Mouse (Mus musculus) adrenal gland, postnatal 14 days (tissue): ENCODE results near the gene Stxbp4. TPM values are rescaled to one million over a fixed set of nuclear protein-coding genes. Genes with fewer than 3 reads are reported as not detected.

ENCODE experiments used
- DNase-seq: peaks from one replicate; pipeline ENCODE4 v3.0.0; 2021; ENCODE audit warnings: mixed read lengths
- total RNA-seq: library from RNA; stranded (reverse); gene quantifications from 2 replicates; pipeline ENCODE4 v1.2.3, GENCODE M21; 2021

Stxbp4 gene
- total RNA-seq, 1 experiment from 2014 or later: 8.7 TPM

DNA sequence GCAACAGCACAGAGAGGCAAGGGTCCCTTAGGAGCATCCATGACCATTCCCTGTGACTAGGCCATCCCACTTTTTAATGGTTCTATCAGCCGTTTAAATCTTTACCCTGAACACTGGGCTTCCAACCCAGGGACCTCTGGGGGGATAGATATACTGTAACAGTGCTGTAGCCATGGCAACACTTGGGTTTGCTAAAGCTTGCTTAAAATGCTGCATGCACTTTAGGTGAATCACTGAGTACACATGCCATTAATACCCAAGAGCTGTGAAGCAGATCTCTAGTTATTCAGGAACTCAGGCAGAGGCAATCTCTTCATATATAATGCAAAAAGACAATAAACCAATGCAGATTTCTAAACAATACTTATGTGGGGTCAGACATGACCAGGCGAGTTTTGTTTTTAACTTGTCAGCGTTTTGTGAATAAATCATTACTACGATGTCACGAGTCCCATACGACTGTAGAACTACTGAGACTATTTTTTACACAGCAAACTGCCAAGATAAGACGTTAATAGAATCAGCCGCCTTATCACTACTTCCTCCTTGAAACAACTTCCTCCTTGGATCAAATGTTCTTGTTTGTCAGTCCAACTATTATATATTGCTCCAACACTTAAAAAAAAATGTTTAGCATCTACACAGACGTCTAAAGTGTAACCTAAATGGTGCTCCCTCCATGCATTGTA is 79.4 kb downstream of the Stxbp4 start:
- no peak for DNase-seq

DNA sequence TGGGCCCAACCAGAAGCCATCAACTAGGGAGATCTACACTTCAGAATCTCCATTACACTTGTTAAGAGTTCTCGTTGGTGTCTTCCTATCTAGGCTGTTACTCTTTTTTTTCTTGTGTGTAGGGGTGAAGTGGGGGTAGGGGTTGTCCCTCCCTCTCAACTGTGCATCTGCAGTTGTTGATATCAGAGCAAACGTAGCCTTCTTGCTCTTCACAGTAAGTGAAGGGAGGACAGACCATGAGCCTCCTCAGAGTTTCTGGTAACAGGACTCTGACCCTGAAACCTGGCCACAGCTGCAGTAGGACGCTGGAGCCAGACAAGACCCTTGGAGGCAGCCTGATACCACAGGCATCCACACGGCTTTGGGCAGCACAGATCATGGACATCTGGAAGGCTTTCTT is 81.4 kb downstream of the Stxbp4 start:
- no peak for DNase-seq

DNA sequence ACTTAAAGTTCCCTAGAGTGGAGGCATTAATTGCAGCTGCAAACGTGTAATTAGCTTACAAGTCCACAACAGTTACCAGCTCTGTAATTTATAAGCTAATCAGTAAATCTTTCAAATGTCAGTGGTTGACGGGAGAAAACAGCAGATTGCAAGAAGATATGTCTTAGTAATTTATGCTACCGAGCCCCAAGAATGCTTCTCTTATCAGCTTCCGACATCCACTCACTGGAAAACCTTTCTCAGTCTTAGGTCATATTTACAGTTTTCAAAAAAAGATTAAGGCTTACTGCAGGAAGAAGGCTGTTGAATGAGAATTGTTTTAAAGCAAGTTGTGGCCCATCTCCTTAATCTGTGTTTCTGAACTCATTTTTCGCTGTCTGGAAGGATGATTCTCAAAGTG is 83.9 kb downstream of the Stxbp4 start:
- DNase-seq: no peak

DNA sequence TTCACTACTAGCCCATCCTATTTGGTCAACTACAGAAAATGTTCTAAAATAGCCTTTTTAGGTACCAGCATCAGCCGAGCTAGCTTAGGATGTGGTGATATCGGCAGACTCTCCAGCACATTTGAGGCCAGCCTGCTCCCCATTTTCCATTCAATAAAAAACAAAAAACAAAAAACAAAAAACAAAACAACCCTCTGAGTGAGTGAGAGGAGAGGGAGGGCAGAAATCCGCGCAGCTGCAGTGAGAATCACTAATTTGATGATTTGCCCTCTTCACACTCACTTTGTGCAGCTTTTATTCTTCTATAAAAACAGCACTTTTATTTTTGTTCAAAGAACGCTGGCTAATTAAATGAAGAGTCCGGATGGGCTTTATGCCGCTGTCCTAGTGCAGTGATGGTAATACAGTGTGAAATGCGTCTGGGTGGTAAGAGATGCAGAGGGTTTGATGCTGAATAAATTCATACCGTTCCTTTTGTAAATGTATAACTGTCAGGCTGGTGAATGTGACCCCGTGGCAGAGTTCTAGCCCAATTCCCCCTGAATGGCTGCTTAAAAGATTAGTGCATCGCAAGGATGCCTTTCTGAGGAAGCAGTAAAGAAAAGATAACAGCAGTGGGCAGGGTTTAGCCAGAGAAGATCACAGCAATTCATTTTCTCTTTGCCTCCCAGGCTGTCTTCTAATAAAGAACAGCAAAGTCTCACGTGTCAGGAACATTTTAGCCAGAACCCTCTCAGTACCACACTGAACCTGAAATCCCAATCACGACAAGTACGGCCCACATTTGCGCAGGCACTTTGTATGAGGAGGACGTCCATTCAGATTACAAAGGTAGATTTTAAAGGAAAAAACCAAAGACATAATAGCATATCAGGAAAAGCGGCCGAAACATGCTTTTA is 85.3 kb downstream of the Stxbp4 start:
- DNase-seq: no peak

DNA sequence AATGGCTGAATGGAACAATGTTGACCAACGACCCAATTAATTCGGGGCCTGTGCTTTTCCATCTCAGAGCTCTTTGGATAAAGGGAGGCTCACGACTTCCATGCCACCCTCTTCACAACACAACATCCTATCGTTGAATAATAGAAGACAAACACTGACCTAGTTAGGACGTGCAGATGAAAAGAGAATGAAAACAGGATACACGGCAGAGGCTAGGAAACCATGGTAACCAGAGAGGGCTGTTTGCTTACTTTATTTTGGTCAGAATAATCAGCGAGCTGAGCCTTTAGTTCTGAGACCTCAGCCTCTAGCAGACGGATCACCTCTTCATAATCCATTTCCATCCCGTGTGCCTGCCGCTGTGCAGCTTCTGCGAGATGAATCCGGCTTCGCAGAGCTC is 89.3 kb downstream of the Stxbp4 start:
- no peak for DNase-seq

DNA sequence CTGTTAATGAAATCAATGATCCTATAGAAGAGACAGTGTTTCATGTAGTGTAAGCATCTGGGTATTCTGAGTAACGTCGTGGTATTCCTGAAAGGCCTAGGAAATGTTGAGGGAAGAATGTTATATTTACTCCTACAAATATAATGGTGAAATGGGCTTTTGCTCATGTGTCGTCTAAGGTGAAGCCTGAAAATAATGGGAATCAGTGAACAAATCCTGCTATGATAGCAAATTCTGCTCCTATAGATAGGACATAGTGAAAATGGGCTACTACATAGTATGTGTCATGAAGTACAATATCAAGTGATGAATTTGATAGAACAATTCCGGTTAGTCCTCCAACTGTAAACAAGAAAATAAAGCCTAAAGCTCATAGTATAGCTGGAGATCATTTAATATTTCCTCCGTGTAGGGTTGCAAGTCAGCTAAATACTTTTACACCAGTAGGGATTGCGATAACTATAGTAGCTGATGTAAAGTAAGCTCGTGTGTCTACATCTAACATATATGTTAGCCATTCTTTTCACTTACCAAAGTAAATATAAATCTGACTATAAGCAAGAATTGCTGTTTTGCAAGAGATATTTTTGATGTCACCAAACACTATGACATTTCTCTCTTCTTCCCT is 99.1 kb downstream of the Stxbp4 start:
- DNase-seq: no peak

DNA sequence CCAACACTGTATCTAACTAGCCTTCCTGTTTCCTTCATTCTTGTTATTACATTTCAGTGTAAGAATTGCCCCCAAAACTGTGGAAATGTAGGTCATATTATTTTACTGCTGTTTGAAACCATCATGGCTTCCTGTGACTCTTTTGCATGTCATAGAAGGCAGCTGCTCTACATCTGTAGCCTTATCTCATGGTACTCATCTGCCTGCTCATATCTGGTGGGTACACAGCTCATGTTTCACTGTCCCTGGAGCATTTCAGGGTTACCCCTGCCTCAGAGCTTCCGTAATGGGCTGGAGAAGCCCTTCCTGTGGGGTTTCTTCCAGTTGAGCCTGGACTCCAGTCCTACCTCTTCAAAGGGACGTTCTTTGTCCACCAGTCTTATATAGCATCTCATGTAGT is 112.6 kb downstream of the Stxbp4 start:
- DNase-seq: no peak

DNA sequence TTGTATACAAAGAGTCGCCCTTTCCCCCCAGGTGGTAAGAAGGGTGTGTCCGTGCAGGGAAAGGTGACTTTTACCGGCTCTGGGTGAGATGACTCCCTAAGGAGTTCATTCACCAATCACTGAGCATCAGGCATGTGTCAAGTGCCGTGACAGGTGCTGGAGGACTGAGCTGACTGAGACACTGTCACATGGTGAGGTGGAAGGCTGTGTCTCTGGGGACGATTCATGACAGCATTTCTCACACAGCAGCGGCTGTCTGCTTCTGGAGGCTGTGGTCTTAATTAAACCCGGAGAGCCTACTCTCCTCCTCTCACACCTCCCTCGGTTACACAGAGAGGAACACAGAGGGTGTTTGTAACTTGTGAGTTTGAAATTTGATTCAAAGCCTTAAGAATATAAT is 116.8 kb downstream of the Stxbp4 start:
- DNase-seq: no peak

DNA sequence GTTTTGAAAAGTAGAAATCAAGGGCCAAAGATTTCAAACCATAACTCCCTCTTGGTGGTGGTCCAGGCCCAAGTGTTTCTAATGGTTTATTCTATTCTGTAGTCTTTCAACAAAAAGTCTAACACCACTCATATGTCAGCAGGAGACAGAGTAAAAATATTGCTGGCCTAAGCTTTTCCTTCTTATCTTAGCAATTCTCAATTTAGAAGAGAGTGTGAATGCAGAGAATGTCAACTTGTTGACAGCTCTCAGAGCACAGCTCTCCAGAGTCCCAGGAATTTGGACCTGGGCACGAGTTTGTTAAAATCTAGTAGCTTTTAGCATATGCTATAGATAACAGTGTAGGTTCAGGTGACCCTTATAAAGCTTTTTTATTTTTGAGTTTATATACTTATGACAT is 120.1 kb downstream of the Stxbp4 start:
- no peak for DNase-seq

DNA sequence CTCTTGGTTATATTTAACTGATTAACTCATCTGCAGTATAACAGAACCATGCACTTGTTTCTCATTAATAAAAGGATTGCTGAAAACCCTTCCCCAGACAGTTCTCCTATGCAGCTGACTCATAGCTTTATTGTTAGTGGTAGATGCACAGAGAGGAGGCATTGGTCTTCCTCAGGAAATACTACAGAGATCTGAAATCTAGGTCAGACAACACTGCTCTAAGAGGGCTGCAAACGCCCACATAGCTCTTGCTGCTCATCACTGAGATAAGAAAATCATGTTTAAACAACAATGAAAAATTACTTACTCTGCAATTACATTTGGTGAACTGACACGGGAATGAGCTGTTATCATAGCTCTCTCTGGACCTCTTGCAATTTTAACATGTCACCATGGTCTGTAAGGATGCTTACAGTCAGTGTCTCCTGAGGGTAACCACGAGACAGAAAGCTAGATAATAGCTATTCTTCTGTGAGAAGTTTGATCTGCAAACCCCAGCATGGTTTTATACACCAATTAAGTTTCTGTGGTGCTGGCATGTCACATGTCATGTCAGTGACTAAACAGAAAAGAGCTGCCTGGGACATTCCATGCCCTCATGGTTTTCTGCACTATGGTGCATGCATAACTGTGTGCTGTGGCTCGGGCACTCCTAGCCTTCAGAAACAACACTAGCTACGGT is 125.2 kb downstream of the Stxbp4 start:
- DNase-seq: no peak

DNA sequence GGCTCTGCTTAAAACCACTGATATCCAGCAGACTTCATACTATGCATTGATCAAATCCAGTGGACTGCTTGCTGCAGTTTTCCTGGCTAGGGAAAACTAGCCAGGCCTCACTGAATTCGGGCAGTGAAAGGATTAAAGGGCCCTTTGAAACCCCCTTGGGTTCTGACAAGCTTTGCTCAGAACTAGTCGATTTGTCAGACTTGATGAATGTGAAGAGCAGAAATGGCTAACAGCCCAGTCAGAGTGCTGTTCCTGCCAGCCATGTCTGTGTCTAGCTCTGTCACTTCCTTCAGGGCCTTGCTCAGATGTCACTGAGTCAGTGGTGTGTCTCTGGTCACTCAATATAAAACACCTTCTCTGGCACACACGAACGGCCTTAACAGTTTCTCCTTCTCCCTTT is 136.0 kb downstream of the Stxbp4 start:
- no peak for DNase-seq

DNA sequence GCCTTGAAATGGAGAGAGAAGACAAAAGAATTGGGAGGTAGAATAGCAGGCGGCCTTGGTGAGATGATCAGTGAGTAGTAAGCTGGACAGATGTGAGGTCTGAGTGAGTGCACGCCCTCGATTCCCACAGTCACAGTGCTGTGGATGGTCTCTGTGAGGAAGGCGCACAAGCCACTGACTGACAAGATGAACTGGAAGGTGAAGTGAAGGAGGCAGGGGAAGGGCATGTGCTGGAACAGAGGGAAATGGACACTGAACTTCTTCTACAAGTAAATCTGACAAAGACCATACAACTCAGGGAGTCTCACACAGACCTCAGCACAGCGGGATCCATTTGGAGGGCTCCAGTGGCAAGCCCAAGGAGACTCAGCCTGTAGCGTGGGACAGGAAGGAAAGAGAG is 138.0 kb downstream of the Stxbp4 start:
- DNase-seq: no peak

DNA sequence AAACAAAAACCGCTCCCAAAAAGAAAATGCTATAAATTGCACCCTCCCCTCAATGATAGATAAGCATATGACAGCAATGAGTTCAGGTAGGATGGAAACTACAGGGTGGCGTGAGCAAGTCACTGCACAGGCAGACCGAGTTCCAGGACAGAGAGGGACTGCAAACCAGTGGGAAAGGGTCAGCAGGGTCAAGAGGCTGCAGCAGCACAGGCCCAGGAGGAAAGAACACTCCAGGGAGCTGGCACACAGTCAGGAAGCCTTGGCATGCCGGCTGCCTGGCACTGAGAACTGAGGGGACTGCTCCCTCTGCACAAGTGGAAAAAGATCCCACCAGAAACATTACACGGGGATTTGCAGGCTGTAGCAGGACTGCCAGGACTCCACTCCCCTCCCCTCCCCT is 139.4 kb downstream of the Stxbp4 start:
- DNase-seq: peak; percentile 51

DNA sequence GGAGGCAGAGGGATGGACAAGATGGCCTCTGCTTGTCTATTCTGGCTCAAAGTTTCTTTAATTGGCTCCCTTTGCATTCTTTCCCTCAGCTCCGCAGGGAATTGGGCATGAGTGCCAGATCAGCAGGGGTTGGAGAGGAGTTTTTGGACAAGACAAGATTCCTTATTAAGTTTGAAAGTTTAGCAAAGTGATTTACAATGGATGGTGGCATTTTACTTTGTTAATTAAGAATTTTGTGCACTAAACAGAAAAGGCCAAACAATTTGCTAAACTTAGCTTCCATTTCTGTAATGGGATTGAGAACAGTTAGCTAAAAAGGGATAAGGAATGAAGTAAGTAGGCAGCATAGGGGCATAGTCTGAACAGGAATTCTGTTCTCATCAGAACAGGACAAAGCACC is 142.9 kb downstream of the Stxbp4 start:
- DNase-seq: no peak

DNA sequence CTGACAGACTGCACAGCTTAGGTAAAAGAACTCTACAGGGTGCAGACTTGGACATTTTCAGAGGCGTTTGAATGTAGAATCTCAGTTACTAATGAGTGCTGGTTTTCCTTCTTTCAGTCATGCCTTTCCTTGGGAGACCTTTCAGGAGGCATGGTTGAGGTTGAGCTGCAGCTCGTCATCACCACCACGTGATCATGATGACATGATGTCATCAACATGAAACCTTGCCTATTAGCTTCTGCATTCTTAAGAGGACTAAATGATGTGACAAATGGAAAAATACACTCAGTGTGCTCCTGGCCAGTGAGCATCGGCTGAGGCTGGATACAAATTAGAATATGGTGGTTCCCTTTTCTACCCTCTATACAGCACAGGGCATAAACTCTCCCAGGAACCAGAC is 145.4 kb downstream of the Stxbp4 start:
- DNase-seq: no peak

DNA sequence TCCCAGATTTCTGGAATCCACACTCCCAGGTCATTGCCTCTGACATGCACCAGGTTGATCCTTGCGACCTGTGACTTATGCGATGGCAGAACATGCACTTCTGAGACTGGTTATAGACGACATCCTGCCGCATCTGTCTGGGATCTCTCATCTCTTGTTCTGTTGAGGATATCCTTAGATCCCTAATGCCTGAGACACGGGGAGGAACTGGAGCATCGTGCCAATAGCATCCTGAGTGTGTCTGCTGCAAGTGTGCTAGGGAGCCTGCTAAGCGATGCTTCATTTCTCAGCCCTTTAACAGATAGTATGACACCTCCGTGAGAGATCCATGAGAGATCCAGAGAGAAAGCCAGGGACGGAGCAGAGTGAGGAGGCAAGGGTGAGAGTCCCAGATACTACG is 148.7 kb downstream of the Stxbp4 start:
- DNase-seq: no peak

DNA sequence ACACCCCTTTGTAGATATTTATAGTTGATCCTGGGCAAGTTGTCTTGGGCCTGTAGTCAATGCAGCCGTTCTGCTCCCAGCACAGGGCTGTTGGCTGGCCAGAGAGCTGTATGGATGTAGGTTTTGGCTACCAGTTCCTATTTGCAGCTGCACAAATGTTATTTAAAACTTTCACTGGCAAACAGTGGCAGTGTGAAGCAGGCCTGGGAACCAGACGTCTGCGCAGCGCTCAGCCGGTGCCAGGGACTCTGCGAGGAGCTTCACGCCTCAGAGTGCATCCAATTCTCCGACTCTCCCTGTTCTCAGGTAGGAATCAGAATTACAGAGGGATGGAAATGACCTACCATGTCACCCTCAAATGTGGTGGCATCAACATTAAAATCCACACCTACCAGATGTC is 150.2 kb downstream of the Stxbp4 start:
- no peak for DNase-seq

DNA sequence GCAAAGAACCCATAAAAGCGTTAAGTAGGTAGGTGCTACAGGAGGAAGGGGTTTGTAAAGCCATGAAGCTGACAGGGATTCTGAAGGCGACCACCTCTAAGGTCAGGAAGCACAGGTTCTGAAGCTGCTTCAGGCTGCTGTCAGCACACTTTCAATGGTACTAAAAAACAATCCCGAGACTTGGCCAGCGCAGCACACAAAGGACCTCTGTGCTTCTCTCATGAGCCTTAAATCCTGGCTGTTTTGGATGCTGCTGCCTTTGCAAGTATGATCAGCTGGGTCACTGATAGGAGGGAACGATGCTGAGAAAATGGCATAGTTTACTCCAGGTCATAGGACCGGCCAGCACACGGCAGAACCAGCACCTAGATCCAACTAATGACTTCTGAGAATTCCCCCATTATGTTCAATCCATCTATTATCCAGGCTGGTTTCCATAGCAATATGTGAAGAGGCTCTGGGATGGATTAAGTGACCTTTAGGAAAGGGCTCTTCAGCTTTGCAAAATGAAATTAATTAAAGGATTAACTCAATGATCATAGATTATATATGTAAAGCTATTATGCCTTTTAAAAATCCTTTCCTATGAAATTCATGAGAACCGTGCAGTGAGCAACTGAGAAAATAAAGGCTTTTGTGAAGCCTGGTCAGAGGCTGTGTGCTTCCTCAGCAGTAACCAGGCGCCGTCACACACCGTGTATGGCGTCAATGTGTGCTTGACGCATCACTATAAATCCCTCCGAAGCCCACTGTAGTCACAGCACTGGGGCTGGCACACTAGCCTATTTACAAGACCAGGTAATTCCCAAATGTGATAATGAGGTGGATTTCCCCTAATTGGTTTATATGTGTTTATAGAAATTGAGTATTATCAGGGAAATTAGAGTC is 152.9 kb downstream of the Stxbp4 start:
- no peak for DNase-seq

DNA sequence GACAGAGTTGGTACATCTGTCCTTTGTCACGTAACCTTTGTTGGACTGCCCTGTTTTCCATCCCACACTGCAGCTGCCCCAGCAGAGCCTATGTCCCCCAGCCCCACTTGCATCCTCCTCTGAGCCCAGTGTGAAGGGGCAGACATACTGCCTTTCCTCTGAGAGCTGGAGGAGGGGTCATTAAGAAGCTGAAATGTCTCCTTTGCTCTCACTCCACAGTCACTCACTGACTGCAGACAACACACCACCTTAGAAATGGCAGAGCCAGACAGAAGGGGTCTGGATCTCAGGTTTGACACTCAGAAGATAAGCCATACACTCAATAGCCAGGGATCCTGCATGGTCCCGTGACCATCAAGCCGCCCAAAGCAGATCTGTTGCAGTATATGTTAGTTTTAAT is 154.1 kb downstream of the Stxbp4 start:
- no peak for DNase-seq

DNA sequence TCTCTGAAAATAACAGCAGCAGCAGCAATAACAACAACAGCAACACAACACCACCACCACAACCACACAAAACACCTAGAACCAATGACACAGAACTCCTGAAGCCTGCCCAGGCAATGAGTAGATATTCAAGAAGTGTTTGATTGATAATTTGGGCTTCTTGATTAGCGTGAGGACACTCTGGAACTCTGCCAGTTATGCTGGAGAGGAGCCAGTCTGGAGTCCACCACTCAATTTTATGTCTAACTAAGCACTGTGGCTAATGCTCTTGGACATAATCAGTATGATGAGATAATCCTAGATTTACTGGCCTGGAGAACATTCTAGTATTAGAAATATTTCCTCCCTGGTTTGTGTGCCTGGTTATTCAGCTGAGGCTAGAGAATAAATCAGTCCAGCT is 156.1 kb downstream of the Stxbp4 start:
- no peak for DNase-seq

DNA sequence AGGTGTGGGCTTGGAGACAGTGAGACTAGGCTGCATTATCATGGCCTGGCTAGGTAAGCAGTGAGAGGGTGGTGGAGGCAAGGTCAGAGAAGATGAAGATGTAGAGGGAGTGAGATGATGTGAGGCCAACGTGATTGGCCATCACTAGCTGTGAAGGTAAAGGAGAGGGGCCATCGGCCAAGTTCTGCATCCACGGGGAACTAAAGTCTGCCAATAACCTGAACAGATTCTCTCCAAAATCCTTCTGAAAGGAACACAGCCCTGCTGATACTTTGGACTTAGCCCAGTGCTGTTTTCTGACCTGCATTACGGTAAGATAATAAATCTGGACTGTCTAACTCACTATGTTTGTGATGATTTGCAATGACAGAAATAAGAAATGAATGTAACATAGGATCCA is 167.6 kb downstream of the Stxbp4 start:
- no peak for DNase-seq
